Mouse (Mus musculus) neural tube, embryonic 15.5 days (tissue): Measurements from ENCODE around the gene Tbc1d10b. TPM values are rescaled to one million over a fixed set of nuclear protein-coding genes. Genes with fewer than 3 reads are reported as not detected.
A peak's percentile ranks its signal among the peaks of the same experiment; 100 is the strongest.

ENCODE experiments used
- ATAC-seq: fragments of 200-750 bp; cut with Nextera tagmentation; 2 replicates; pipeline ENCODE4 v1.8.0; 2017; ENCODE audit warnings: mild to moderate bottlenecking, moderate TSS enrichment, moderate library complexity; ENCODE audit not compliant: low FRiP score
- H3K27ac ChIP-seq: fragments of 300-500 bp; sonication (generic); replicated peaks from 2 replicates; pipeline ENCODE4 v1.5.1; 2015; ENCODE audit warnings: mild to moderate bottlenecking, inconsistent platforms
- H3K27me3 ChIP-seq: fragments of 300-500 bp; sonication (generic); replicated peaks from 2 replicates; pipeline ENCODE4 v1.6.1; 2015; ENCODE audit warnings: inconsistent platforms
- H3K36me3 ChIP-seq: fragments of 300-500 bp; sonication (generic); 2 replicates; pipeline ENCODE4 v1.6.1; 2015; ENCODE audit warnings: inconsistent platforms
- H3K4me1 ChIP-seq: fragments of 300-500 bp; sonication (generic); 2 replicates; pipeline ENCODE4 v1.6.1; 2015; ENCODE audit warnings: inconsistent platforms
- H3K4me2 ChIP-seq: fragments of 300-500 bp; sonication (generic); 2 replicates; pipeline ENCODE4 v1.6.1; 2015; ENCODE audit warnings: inconsistent platforms, mild to moderate bottlenecking, moderate library complexity
- H3K4me3 ChIP-seq: fragments of 300-500 bp; sonication (generic); replicated peaks from 2 replicates; pipeline ENCODE4 v1.5.1; 2015; ENCODE audit warnings: mild to moderate bottlenecking, inconsistent platforms
- H3K9ac ChIP-seq: fragments of 300-500 bp; sonication (generic); replicated peaks from 2 replicates; pipeline ENCODE4 v1.6.1; 2015; ENCODE audit warnings: mild to moderate bottlenecking, inconsistent platforms
- H3K9me3 ChIP-seq: fragments of 300-500 bp; sonication (generic); replicated peaks from 2 replicates; pipeline ENCODE4 v1.6.1; 2016; ENCODE audit warnings: inconsistent platforms
- WGBS: fragments of 180-500 bp; shearing (Covaris S2); methylation state at CpG from one replicate; pipeline ENCODE4 v1.1.7; 2015; ENCODE audit warnings: mixed read lengths; 5-methylcytosine and 5-hydroxymethylcytosine counted together
- polyA plus RNA-seq: library from polyadenylated mRNA; unstranded; fragments of >200 nt; fragmentation: Nextera tagmentation; extraction: Ambion mirVana; gene quantifications from 2 replicates; pipeline ENCODE4 v1.2.1, GENCODE M21; 2015

The Tbc1d10b gene
- polyA plus RNA-seq, 1 experiment from 2014 or later: 35.6 TPM

GRCm38 (mm10) chr7:127234777-127235176, 26.5 kb upstream of the Tbc1d10b start:
- no peak for ATAC-seq
- H3K9ac ChIP-seq: no peak overlapping the region
- H3K4me2 ChIP-seq: peak overlapping the region; percentile 71; the same call in 1 of the 2 replicates
- 84% methylated on average over 2 of the region's 2 CpGs for WGBS
- peaks cover 39% of the 10 kb centered on the region for H3K36me3 ChIP-seq
- H3K27ac ChIP-seq: no peak overlapping the region
- no peak overlapping the region for H3K4me3 ChIP-seq
- peaks cover 43% of the 10 kb centered on the region for H3K4me1 ChIP-seq
- H3K27me3 ChIP-seq: no peaks in the 10 kb centered on the region
- no peaks in the 10 kb centered on the region for H3K9me3 ChIP-seq

DNA sequence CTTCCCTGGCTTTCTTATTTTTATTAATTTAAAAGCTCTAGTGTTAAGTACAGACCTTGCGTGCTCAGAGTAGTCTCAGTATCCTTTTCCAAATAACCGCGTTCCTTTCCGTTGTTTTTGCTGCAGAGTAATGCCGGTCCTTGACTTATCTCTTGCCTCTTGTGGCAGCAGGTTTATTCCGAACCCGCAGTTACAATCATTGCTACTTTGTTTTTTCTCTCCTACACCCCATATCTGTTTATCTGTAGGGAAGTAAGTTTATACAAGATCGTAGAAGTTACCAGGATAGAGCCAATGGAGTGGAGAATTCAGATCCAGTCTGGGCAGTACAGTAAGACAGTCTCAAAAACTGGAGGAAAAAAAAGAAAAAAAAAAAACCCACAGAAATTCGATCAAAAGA, 25.5 kb upstream of the Tbc1d10b start:
- H3K4me1 ChIP-seq: peaks cover 48% of the 10 kb centered on the region
- WGBS: 4% methylated on average over 9 of the region's 9 CpGs

GRCm38 (mm10) chr7:127233368-127233749, 25.1 kb upstream of the Tbc1d10b start:
- H3K9me3 ChIP-seq: no peaks in the 10 kb centered on the region
- peak overlapping the region; percentile 97 for H3K27ac ChIP-seq
- H3K4me1 ChIP-seq: peaks cover 48% of the 10 kb centered on the region
- peak overlapping the region; percentile 98 for H3K9ac ChIP-seq
- peak overlapping the region; percentile 71 for H3K4me2 ChIP-seq
- no peaks in the 10 kb centered on the region for H3K27me3 ChIP-seq
- H3K36me3 ChIP-seq: peaks cover 34% of the 10 kb centered on the region
- ATAC-seq: peak; percentile 46
- peak overlapping the region; percentile 99 for H3K4me3 ChIP-seq
- under 1% methylated on average over 27 of the region's 27 CpGs for WGBS

More for the DNA sequence above, 25.5 kb upstream of the Tbc1d10b start:
- H3K9me3 ChIP-seq: no peaks in the 10 kb centered on the region
- ATAC-seq: no peak
- peaks cover 38% of the 10 kb centered on the region for H3K36me3 ChIP-seq
- H3K9ac ChIP-seq: peak overlapping the region; percentile 98
- H3K4me3 ChIP-seq: peak overlapping the region; percentile 99
- H3K27ac ChIP-seq: peak overlapping the region; percentile 97
- no peaks in the 10 kb centered on the region for H3K27me3 ChIP-seq
- peak overlapping the region; percentile 71 for H3K4me2 ChIP-seq

DNA sequence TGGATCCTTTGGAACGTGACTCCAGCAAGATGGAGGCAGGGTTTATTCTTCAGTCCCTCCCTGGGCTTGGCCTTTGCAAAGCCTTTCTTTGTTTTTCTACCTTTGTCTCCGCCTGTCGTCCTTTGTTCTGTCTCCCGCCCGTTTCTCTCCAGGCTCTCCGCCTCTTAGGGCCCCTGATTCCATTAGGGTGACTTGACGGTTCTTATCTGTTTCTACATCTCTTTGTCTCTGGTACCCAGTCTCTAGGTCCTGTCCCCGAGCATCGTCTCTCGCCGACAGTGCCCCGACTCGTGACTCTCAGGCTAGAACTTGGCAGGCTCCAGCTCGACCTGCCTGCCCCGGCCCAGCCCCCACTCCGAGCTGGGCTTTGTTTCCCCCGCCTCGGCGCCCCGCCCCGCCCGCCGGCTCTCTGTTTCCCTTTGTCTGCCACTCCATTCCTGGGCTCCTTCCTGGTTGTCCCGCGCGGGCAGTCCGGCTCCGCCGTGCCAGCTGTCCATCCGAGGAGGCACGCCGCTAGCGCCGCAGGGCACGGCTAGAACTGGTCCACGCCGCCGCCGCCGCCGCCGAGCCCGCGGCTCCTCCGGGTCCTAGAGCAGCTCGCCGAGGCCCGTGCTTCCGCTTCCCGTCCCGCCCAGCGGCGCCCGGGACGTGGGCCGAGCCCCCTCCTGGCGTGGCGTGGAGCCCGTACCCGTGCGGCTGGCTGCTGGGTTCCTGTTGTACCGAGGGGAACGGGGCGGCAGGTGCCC, 24.5 kb upstream of the Tbc1d10b start, which contains the start of the genes Zfp553 and Sept1:
TSS of gene Zfp553 (plus strand) at position 440 of the 746 bp plus-strand sequence.
TSS of gene Sept1 (minus strand) at position 509 of the 746 bp plus-strand sequence.
- Histone ChIP-seq H3K27me3 (no peaks in the 10 kb centered on the region), H3K9me3 (no peaks in the 10 kb centered on the region), H3K36me3 (peaks cover 28% of the 10 kb centered on the region), H3K27ac (peak within 1 kb of the TSS; percentile 97), H3K4me2 (peak within 1 kb of the TSS; percentile 71), H3K9ac (peak within 1 kb of the TSS; percentile 98), H3K4me1 (peaks cover 48% of the 10 kb centered on the region), H3K4me3 (peak within 1 kb of the TSS; percentile 99)
- ATAC-seq: peak; percentile 91
- under 1% methylated on average over 50 of the region's 64 CpGs for WGBS

GRCm38 (mm10) chr7:127231826-127232621, 23.8 kb upstream of the Tbc1d10b start:
- Histone ChIP-seq H3K4me3 (peak overlapping the region; percentile 99), H3K4me2 (peak overlapping the region; percentile 71), H3K4me1 (peaks cover 44% of the 10 kb centered on the region), H3K36me3 (peaks cover 20% of the 10 kb centered on the region), H3K9ac (peak overlapping the region; percentile 98), H3K9me3 (no peaks in the 10 kb centered on the region), H3K27ac (peak overlapping the region; percentile 97), H3K27me3 (no peaks in the 10 kb centered on the region)
- 6% methylated on average over 20 of the region's 20 CpGs for WGBS
- peak; percentile 26; the same call in 1 of the 2 replicates for ATAC-seq

DNA sequence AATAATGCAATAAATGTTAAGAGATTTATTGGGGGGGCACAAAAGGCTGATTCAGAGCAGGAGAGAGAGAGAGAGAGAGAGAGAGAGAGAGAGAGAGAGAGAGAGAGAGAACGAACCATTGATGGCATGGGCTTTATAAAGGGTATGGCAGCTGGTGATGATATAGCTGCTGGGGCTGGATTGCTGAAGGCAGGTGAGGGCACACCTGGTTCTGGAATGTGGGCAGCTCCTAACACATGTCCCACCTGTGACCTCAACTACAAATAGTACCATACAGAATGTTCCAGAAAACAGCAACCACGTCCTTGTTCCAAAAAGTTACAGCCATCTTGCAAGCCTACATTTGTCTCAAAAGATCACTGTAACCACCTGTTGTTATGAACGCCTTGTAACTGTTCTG, 23.1 kb upstream of the Tbc1d10b start:
- Histone ChIP-seq H3K4me1 (peaks cover 42% of the 10 kb centered on the region), H3K4me2 (peak overlapping the region; percentile 71), H3K4me3 (peak overlapping the region; percentile 99), H3K27ac (0 out of 2 replicates have a peak overlapping the region, but pooled peaks have one; percentile 97), H3K9me3 (no peaks in the 10 kb centered on the region), H3K36me3 (peaks cover 14% of the 10 kb centered on the region), H3K9ac (peak overlapping the region; percentile 98; the same call in 1 of the 2 replicates), H3K27me3 (no peaks in the 10 kb centered on the region)
- WGBS: 50% methylated on average over 3 of the region's 3 CpGs
- no peak for ATAC-seq

DNA sequence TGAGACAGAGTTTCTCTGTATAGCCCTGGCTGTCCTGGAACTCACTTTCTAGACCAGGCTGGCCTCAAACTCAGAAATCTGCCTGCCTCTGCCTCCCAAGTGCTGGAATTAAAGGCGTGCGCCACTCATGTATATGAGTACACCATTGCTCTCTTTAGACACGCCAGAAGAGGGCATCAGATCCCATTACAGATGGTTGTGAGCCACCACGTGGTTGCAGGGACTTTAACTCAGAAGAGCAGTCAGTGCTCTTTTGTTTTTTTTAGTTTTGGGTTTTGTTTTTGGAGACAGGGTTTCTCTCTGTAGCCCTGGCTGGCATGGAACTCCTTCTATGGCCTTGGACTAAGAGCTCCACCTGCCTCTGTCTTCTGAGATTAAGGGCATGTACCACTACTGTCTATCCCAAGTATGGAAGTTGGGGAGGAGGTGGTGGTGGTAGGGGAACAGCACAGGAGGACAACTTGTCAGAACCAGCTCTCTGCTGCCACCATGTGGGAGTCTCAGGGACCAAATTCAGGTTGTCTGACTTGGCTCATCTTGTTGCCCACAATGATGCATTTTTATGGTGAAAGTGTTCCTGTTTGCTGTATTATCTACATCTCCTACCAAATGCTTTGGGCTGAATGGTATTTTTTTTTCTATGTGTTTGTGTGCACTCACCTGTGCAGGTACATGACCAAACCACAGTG, 20.5 kb upstream of the Tbc1d10b start:
- Histone ChIP-seq H3K27ac (no peak overlapping the region), H3K4me1 (peaks cover 29% of the 10 kb centered on the region), H3K9me3 (no peaks in the 10 kb centered on the region), H3K4me3 (no peak overlapping the region), H3K4me2 (no peak overlapping the region), H3K9ac (no peak overlapping the region), H3K36me3 (no peaks in the 10 kb centered on the region), H3K27me3 (no peaks in the 10 kb centered on the region)
- no peak for ATAC-seq
- 66% methylated on average over 4 of the region's 4 CpGs for WGBS

DNA sequence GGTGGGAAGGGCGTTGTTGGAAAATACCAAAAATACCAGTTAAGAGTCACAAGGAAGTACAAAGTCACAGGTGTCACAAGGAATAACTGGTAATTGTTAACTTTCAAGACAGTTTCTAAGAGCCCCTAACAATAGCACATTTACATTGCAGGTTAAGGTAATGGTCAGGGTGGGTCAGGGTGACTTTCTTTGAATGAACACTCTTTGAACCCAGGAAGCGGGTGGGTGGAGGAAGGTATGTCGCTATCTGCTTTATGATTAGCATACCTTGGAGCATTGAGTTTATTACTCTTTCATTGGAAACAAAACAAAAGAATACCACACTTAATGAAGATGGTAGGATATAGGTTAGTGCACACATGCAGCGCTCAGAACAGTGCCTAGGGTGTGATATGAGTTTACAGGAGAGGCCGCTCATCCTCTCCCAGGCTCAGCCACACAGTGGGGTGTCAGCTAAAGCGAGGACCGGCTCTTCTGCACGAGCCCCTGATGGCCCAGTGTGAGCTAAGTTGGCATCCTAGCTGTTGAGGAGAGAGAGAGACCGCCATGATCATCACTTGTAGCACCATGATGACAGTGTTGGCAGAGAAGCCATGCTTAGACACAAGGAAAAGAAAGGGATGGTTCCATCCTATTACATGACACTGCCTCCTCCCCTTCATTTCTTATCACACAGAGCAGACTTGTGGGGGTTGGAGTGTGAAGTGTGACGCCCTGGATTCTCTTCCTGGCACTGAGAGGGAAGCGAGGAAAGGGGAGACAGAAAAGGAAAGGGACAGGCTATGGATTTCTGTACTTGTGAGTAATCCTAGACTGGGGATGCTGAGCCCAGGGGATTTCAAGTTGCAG, 17.1 kb upstream of the Tbc1d10b start:
- no peak overlapping the region for H3K9ac ChIP-seq

GRCm38 (mm10) chr7:127224616-127225015, 16.3 kb upstream of the Tbc1d10b start:
- no peak overlapping the region for H3K27ac ChIP-seq
- no peaks in the 10 kb centered on the region for H3K9me3 ChIP-seq
- 97% methylated on average over 6 of the region's 6 CpGs for WGBS
- no peak overlapping the region for H3K4me2 ChIP-seq
- H3K36me3 ChIP-seq: no peaks in the 10 kb centered on the region
- no peak overlapping the region for H3K9ac ChIP-seq
- H3K4me1 ChIP-seq: peaks cover 4% of the 10 kb centered on the region; the same call in 1 of the 2 replicates
- no peak for ATAC-seq
- H3K4me3 ChIP-seq: no peak overlapping the region
- H3K27me3 ChIP-seq: no peaks in the 10 kb centered on the region

More for the DNA sequence above, 17.1 kb upstream of the Tbc1d10b start:
- Histone ChIP-seq H3K27me3 (no peaks in the 10 kb centered on the region), H3K9me3 (no peaks in the 10 kb centered on the region), H3K4me2 (no peak overlapping the region), H3K4me1 (peaks cover 11% of the 10 kb centered on the region), H3K4me3 (no peak overlapping the region), H3K36me3 (no peaks in the 10 kb centered on the region), H3K27ac (no peak overlapping the region)
- 89% methylated on average over 11 of the region's 11 CpGs for WGBS
- no peak for ATAC-seq

GRCm38 (mm10) chr7:127223515-127224478, 15.5 kb upstream of the Tbc1d10b start:
- Histone ChIP-seq H3K4me3 (no peak overlapping the region), H3K27me3 (no peaks in the 10 kb centered on the region), H3K9ac (no peak overlapping the region), H3K9me3 (no peaks in the 10 kb centered on the region), H3K4me2 (no peak overlapping the region), H3K4me1 (no peaks in the 10 kb centered on the region), H3K36me3 (no peaks in the 10 kb centered on the region), H3K27ac (no peak overlapping the region)
- WGBS: 91% methylated on average over 6 of the region's 6 CpGs
- ATAC-seq: no peak
